Mouse (Mus musculus) brain, embryonic 18.5 days (tissue): ENCODE results near the gene Gm20498.

Source experiments
- DNase-seq: peaks from one replicate; pipeline ENCODE4 v3.0.0-alpha.2; 2012; ENCODE audit warnings: low read depth, low spot score

Gm20498 gene

DNA sequence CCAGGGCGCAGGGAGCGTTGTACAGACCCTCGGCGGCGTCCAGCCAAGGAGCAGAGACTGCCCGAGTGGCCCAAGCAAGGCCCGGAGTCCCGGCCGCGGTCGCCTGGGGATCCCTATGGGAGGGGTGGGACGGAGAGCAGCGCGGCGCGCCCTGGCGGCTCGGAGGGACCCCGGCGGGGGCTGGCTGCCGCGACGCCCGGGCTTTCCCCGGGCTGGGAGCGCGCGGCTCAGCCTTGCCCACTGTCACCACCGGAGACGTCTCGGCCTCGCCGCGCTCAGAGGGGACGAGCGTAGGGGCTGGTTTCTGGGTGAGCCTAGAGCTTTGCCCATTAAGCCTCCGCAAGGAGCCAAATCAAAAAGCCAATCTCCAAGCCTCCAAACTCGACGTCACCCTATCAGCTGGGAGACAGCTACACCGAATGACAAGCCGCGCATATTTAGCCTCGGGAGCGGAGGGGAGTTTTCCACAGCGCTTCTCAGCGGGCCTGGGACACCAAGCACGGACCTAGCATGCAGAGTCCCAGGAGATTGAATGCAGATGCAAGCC, 199.8 kb downstream of the Gm20498 start, which contains the start of gene Slc8a3:
TSS of gene Slc8a3 (minus strand) at position 306 of the 547 bp plus-strand sequence.
- peak; percentile 60 for DNase-seq

- DNase-seq = peak; percentile 68
These were observed 200.5 kb downstream of the Gm20498 start for GRCm38 (mm10) chr12:81331937-81332874.

- no peak for DNase-seq
These were observed 201.6 kb downstream of the Gm20498 start for GRCm38 (mm10) chr12:81331046-81331638.

DNA sequence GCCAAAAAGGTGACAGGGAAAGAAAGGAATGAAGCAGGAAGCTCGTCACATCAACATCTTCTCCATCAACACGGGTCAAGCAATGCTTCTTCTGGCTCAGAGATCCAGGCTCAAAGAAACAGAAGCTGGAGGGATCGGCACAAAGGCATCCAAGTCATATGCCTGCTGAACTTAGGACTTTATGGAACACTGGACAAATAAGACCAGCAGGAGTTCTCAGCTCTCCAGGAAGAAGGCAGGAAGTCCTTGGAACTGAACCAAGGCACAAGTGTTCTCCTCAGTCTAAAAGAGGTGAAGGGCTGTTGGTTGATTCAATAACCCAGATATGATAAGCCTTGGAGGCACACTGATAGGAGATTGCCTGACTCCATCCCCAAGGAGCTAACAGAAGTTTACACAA, 207.7 kb downstream of the Gm20498 start:
- no peak for DNase-seq

- DNase-seq = no peak
These were observed 208.6 kb downstream of the Gm20498 start for GRCm38 (mm10) chr12:81324116-81324515.

DNA sequence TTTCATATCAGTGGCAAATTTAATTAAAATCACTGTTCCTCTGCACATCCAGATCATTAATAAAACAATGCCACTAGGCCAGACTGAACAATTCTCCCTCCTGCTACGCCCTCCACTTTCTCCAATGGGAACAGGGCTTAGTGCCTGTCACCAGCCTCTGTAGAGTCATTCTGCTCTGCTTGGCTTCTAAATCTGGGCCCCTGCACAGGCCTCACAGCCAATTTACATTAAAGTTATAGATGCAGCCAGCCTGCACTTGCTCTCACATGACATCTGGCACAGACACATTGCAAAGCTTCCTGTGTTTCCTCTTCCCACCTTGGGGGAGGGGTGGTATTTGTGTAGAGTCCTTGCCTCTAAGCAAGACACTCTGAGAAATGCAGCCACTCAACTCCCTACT, 211.7 kb downstream of the Gm20498 start:
- no peak for DNase-seq

DNA sequence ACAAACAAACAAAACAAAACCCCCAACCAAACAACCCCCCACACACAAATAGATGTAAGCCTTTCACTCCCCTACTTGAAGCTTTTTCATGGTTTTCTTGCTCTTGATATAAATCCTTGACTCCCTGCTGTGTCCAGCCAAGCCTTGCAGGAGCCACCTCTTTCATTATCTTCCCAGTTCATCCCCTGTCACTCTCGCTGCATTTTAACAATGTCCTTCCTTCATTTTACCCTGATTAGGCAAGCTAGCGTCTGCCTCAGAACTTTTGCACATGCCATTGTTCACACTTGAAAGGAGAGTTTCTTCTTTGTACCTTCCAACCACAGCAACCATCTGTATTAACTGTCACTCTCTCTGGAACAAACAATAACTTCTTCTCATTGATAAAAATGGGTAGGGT, 214.9 kb downstream of the Gm20498 start:
- no peak for DNase-seq

- no peak for DNase-seq
These were observed 216.8 kb downstream of the Gm20498 start for GRCm38 (mm10) chr12:81315953-81316352.
